Mouse (Mus musculus): Measurements from ENCODE around the gene Adora1. TPM values are rescaled to one million over a fixed set of nuclear protein-coding genes. Genes with fewer than 3 reads are reported as not detected.

Gene Adora1
- polyA plus RNA-seq, 1 experiment from 2014 or later, result 1.4 TPM

GRCm38 (mm10) chr1:134206085-134206484 lies 29.1 kb downstream of the Adora1 start:
- no peak for ATAC-seq (ENCODE audit: low FRiP score)
- Histone ChIP-seq H3K4me2 (no peak overlapping the region), H3K27ac (no peak overlapping the region), H3K4me1 (0 out of 2 replicates have a peak, but pooled peaks cover 3% of the 10 kb centered on the region), H3K27me3 (peaks cover 24% of the 10 kb centered on the region), H3K9ac (no peak overlapping the region), H3K4me3 (replicated peaks) (no peak overlapping the region), H3K36me3 (replicated peaks) (no peaks in the 10 kb centered on the region), H3K9me3 (no peaks in the 10 kb centered on the region)
- WGBS, result 55% methylated on average over 5 of the region's 5 CpGs

- Histone ChIP-seq H3K27me3 (peaks cover 18% of the 10 kb centered on the region), H3K4me3 (replicated peaks) (no peak overlapping the region), H3K9ac (no peak overlapping the region), H3K4me2 (no peak overlapping the region), H3K27ac (no peak overlapping the region), H3K36me3 (replicated peaks) (no peaks in the 10 kb centered on the region), H3K4me1 (0 out of 2 replicates have a peak, but pooled peaks cover 3% of the 10 kb centered on the region), H3K9me3 (no peaks in the 10 kb centered on the region)
- WGBS, result 69% methylated on average over 9 of the region's 9 CpGs
- no peak for ATAC-seq (ENCODE audit: low FRiP score)
These were observed 29.8 kb downstream of the Adora1 start for GRCm38 (mm10) chr1:134205296-134206018.

GRCm38 (mm10) chr1:134204230-134204629 lies 31.0 kb downstream of the Adora1 start:
- Histone ChIP-seq H3K27me3 (peaks cover 10% of the 10 kb centered on the region; the same call in 1 of the 2 replicates), H3K9ac (no peak overlapping the region), H3K4me2 (no peak overlapping the region), H3K9me3 (no peaks in the 10 kb centered on the region), H3K36me3 (replicated peaks) (no peaks in the 10 kb centered on the region), H3K27ac (no peak overlapping the region), H3K4me1 (no peaks in the 10 kb centered on the region), H3K4me3 (replicated peaks) (no peak overlapping the region)
- ATAC-seq (ENCODE audit: low FRiP score), result no peak
- WGBS, result 91% methylated on average over 13 of the region's 13 CpGs

GRCm38 (mm10) chr1:134201751-134202420 lies 33.3 kb downstream of the Adora1 start:
- Histone ChIP-seq H3K4me3 (replicated peaks) (no peak overlapping the region), H3K9ac (no peak overlapping the region), H3K9me3 (no peaks in the 10 kb centered on the region), H3K4me2 (no peak overlapping the region), H3K27me3 (0 out of 2 replicates have a peak, but pooled peaks cover 2% of the 10 kb centered on the region), H3K27ac (no peak overlapping the region), H3K36me3 (replicated peaks) (no peaks in the 10 kb centered on the region), H3K4me1 (no peaks in the 10 kb centered on the region)
- no peak for ATAC-seq (ENCODE audit: low FRiP score)
- whole genome bisulfite sequencing, result 37% methylated on average over 3 of the region's 3 CpGs

- Histone ChIP-seq H3K9me3 (no peaks in the 10 kb centered on the region), H3K9ac (no peak overlapping the region), H3K27me3 (no peaks in the 10 kb centered on the region), H3K4me3 (replicated peaks) (no peak overlapping the region), H3K36me3 (replicated peaks) (no peaks in the 10 kb centered on the region), H3K4me1 (peaks cover 2% of the 10 kb centered on the region), H3K27ac (no peak overlapping the region), H3K4me2 (no peak overlapping the region)
- ATAC-seq (ENCODE audit: low FRiP score), result no peak
- WGBS, result 83% methylated on average over 6 of the region's 6 CpGs
These were observed 34.1 kb downstream of the Adora1 start for GRCm38 (mm10) chr1:134200998-134201686.

GRCm38 (mm10) chr1:134200481-134200880 lies 34.8 kb downstream of the Adora1 start:
- 76% methylated on average over 2 of the region's 2 CpGs for WGBS
- Histone ChIP-seq H3K4me1 (peaks cover 9% of the 10 kb centered on the region), H3K4me2 (no peak overlapping the region), H3K4me3 (replicated peaks) (no peak overlapping the region), H3K9ac (no peak overlapping the region), H3K27me3 (no peaks in the 10 kb centered on the region), H3K9me3 (no peaks in the 10 kb centered on the region), H3K36me3 (replicated peaks) (no peaks in the 10 kb centered on the region), H3K27ac (no peak overlapping the region)
- ATAC-seq (ENCODE audit: low FRiP score), result no peak

- Histone ChIP-seq H3K4me1 (peaks cover 12% of the 10 kb centered on the region), H3K4me3 (replicated peaks) (no peak overlapping the region), H3K9ac (no peak overlapping the region), H3K9me3 (no peaks in the 10 kb centered on the region), H3K27me3 (no peaks in the 10 kb centered on the region), H3K27ac (no peak overlapping the region), H3K4me2 (no peak overlapping the region), H3K36me3 (replicated peaks) (no peaks in the 10 kb centered on the region)
- 84% methylated on average over 12 of the region's 12 CpGs for WGBS
- ATAC-seq (ENCODE audit: low FRiP score), result no peak
These were observed 36.8 kb downstream of the Adora1 start for GRCm38 (mm10) chr1:134198197-134198995.

GRCm38 (mm10) chr1:134197325-134197982 lies 37.8 kb downstream of the Adora1 start:
- H3K9me3 ChIP-seq, result no peaks in the 10 kb centered on the region
- WGBS, result 76% methylated on average over 15 of the region's 15 CpGs
- H3K4me1 ChIP-seq, result peaks cover 14% of the 10 kb centered on the region
- no peak for ATAC-seq (ENCODE audit: low FRiP score)
- H3K9ac ChIP-seq, result no peak overlapping the region
- H3K36me3 ChIP-seq (replicated peaks), result no peaks in the 10 kb centered on the region
- H3K27me3 ChIP-seq, result no peaks in the 10 kb centered on the region
- no peak overlapping the region for H3K27ac ChIP-seq
- no peak overlapping the region for H3K4me3 ChIP-seq (replicated peaks)
- H3K4me2 ChIP-seq, result no peak overlapping the region

GRCm38 (mm10) chr1:134196386-134196785 lies 38.8 kb downstream of the Adora1 start:
- 76% methylated on average over 4 of the region's 4 CpGs for WGBS
- Histone ChIP-seq H3K9me3 (no peaks in the 10 kb centered on the region), H3K36me3 (replicated peaks) (no peaks in the 10 kb centered on the region), H3K4me3 (replicated peaks) (no peak overlapping the region), H3K9ac (no peak overlapping the region), H3K4me1 (peaks cover 14% of the 10 kb centered on the region), H3K4me2 (no peak overlapping the region), H3K27me3 (no peaks in the 10 kb centered on the region), H3K27ac (no peak overlapping the region)
- no peak for ATAC-seq (ENCODE audit: low FRiP score)

- no peaks in the 10 kb centered on the region for H3K27me3 ChIP-seq
- no peak overlapping the region for H3K4me3 ChIP-seq (replicated peaks)
- peaks cover 14% of the 10 kb centered on the region for H3K4me1 ChIP-seq
- H3K27ac ChIP-seq, result no peak overlapping the region
- H3K36me3 ChIP-seq (replicated peaks), result no peaks in the 10 kb centered on the region
- 48% methylated on average over 4 of the region's 4 CpGs for WGBS
- H3K9me3 ChIP-seq, result no peaks in the 10 kb centered on the region
- ATAC-seq (ENCODE audit: low FRiP score), result no peak
- no peak overlapping the region for H3K9ac ChIP-seq
- H3K4me2 ChIP-seq, result no peak overlapping the region
These were observed 39.3 kb downstream of the Adora1 start for GRCm38 (mm10) chr1:134195979-134196378.

- ATAC-seq (ENCODE audit: low FRiP score), result no peak
- Histone ChIP-seq H3K27ac (no peak overlapping the region), H3K4me3 (replicated peaks) (no peak overlapping the region), H3K27me3 (no peaks in the 10 kb centered on the region), H3K4me1 (peaks cover 14% of the 10 kb centered on the region), H3K36me3 (replicated peaks) (no peaks in the 10 kb centered on the region), H3K9me3 (no peaks in the 10 kb centered on the region), H3K4me2 (no peak overlapping the region), H3K9ac (no peak overlapping the region)
- WGBS, result 68% methylated on average over 3 of the region's 3 CpGs
These were observed 39.7 kb downstream of the Adora1 start for GRCm38 (mm10) chr1:134195571-134195970.

All from forebrain, embryonic 12.5 days (tissue).